Comparison of ENCODE assay signal across 8 mouse cellular contexts in genomic region chr4:35156751-35157611, GRCm38 (mm10). TPM values are rescaled to one million over a fixed set of nuclear protein-coding genes. Genes with fewer than 3 reads are reported as not detected.
DNase-seq lines count a peak whose midpoint lies in the region; ATAC-seq lines count a peak whose summit lies in the region.

Mob3b (minus strand) TSS chr4:35157484.

- H3K9me3 ChIP-seq in hindbrain, embryonic 12.5 days (replicated peaks), result no peaks in the 10 kb centered on the region

- H3K36me3 ChIP-seq in hindbrain, embryonic 12.5 days, result no peaks in the 10 kb centered on the region

- peak within 1 kb of the TSS; percentile 52 for H3K4me3 ChIP-seq in hindbrain, embryonic 12.5 days

- peaks cover 17% of the 10 kb centered on the region for H3K4me1 ChIP-seq in hindbrain, embryonic 12.5 days

- WGBS in hindbrain, embryonic 12.5 days, result under 1% methylated on average over 50 of the region's 50 CpGs

- DNase-seq in MEL-GATA-1-ER (ENCODE audit: extremely low read depth, low read depth), result peak; percentile 73
- peak; percentile 50 for DNase-seq in cerebellum, adult 9-11 months
- peak; percentile 48 to 79 for DNase-seq in frontal cortex, postnatal 10 days (ENCODE audit: low spot score in 2 of 2)
- DNase-seq in layer of hippocampus, postnatal 10 days (ENCODE audit: low spot score in 2 of 2), result peak; percentile 85 to 92
- peak; percentile 92 for DNase-seq in lung, postnatal 10 days
- DNase-seq in ovary, postnatal 14 days (ENCODE audit: low spot score), result peak; percentile 84
- DNase-seq in thymus, postnatal 14 days, result peak; percentile 93

- peak within 1 kb of the TSS; percentile 81 for H3K4me2 ChIP-seq in hindbrain, embryonic 12.5 days (replicated peaks)

- H3K9ac ChIP-seq in hindbrain, embryonic 12.5 days, result peak within 1 kb of the TSS; percentile 57

- peak within 1 kb of the TSS; percentile 72 for H3K27ac ChIP-seq in hindbrain, embryonic 12.5 days

- ATAC-seq in hindbrain, embryonic 12.5 days (ENCODE audit: low FRiP score), result peak; percentile 86

- no peaks in the 10 kb centered on the region for H3K27me3 ChIP-seq in hindbrain, embryonic 12.5 days

RNA-seq across cellular contexts. Expression of gene Mob3b, which starts in this region (rescaled TPM):
- 11.1 and 11.3 TPM in 2 replicates for polyA plus RNA-seq in hindbrain, embryonic 12.5 days (2016; fragmentation: Nextera tagmentation; extraction: Ambion mirVana)
- 1 to 10 TPM; 4.4 to 6.1 TPM for total RNA-seq in layer of hippocampus, postnatal 10 days (2021)

Comparison
In these comparisons a context has a peak if more than half of its experiments do, and no peak if none do; other contexts are left out.
1. Peak in every context shown above with its lines: DNase-seq, ATAC-seq, H3K4me3 ChIP-seq and H3K27ac ChIP-seq.